Mouse (Mus musculus) liver, adult 10 weeks (tissue): ENCODE data around the gene Vmn2r65. TPM values are rescaled to one million over a fixed set of nuclear protein-coding genes. Genes with fewer than 3 reads are reported as not detected.

Experiments used
- polyA plus RNA-seq: library from polyadenylated mRNA; stranded (reverse); fragments of 350-450 nt; fragmentation: Illumina TruSeq; extraction: RNeasy Lipid Tissue Mini Kit (QIAGEN cat#74804); gene quantifications from one replicate; pipeline ENCODE4 v1.2.3, GENCODE M21; 2014; ENCODE audit warnings: low read depth, low replicate concordance

Gene Vmn2r65
- not detected for polyA plus RNA-seq

GRCm38 (mm10) chr7:84964015-84964414 lies at the start of gene Vmn2r65:
Gene Vmn2r65 (minus strand): TSS chr7:84964115.

GRCm38 (mm10) chr7:85012168-85012567 lies 48.3 kb upstream of the Vmn2r65 start, which contains the start of gene Vmn2r66:
Gene Vmn2r66 (minus strand): TSS chr7:85012268.

Other genes starting within 250 kb of the Vmn2r65 start
- gene Olfr291, start 110.6 kb downstream of the Vmn2r65 start, polyA plus RNA-seq, result not detected
- gene Vmn2r66, start 48.2 kb upstream of the Vmn2r65 start, polyA plus RNA-seq, result not detected
- not detected for gene Vmn2r67, start 191.9 kb upstream of the Vmn2r65 start, polyA plus RNA-seq